Mouse (Mus musculus) Patski (cell line): Measurements from ENCODE around the gene Gnl2. TPM values are rescaled to one million over a fixed set of nuclear protein-coding genes. Genes with fewer than 3 reads are reported as not detected.

Source experiments
- ATAC-seq: fragments of 100-300 bp; one replicate; pipeline ENCODE4 v1.8.0; 2021
- CTCF ChIA-PET: fragments of 350-600 bp; sonication (Branson Sonifier 250); formaldehyde crosslinking; loops from one replicate; lab custom pipeline; 2022; ENCODE audit warnings: inconsistent platforms; lab: Charles Lee
- POLR2A ChIA-PET: fragments of 350-600 bp; sonication (Branson Sonifier 250); formaldehyde crosslinking; loops from one replicate; lab custom pipeline; 2022; ENCODE audit warnings: antibody characterized with exemption, inconsistent platforms; lab: Charles Lee
- DNase-seq: peaks from one replicate; pipeline ENCODE4 v3.0.0-alpha.2; 2011; ENCODE audit warnings: low read depth, low spot score
- H3K27me3 ChIP-seq: fragments of 371-371 bp; one replicate; pipeline ENCODE4 v1.5.1; 2021
- CTCF ChIP-seq: fragments of 100-300 bp; IDR thresholded peaks from one replicate; pipeline ENCODE4 v1.5.1; 2021
- in situ Hi-C: fragments of 300-500 bp; cut with MboI; formaldehyde crosslinking; loops from 3 replicates; pipeline ENCODE4 v1.11.1; 2018; ENCODE audit warnings: low pct_unique_long_range_greater_than_20kb, mixed read lengths
- polyA plus RNA-seq: library from polyadenylated mRNA; unstranded; gene quantifications from one replicate; pipeline ENCODE4 v1.2.3, GENCODE M21; 2021

Gnl2 gene
- polyA plus RNA-seq, 1 experiment from 2014 or later = 41.6 TPM

- no peak for ATAC-seq
- no peak for DNase-seq
Observed at GRCm38 (mm10) chr4:125056476-125056875, 40.1 kb downstream of the Gnl2 start.

GRCm38 (mm10) chr4:125057273-125057672 is 40.9 kb downstream of the Gnl2 start:
- no peak for ATAC-seq
- ChIA-PET POLR2A (interaction anchor here (0.7 to 1.8 kb wide), 3 partner anchors 9 to 114 kb away, joined by 3 to 5 read pairs (median 4); partner anchors contain the start of gene Snip1), CTCF (interaction anchor here (2.1 to 3.4 kb wide), 2 partner anchors 110 to 113 kb away, joined by 6 to 20 read pairs; no protein-coding TSS in a partner anchor)
- no peak for DNase-seq
- no peaks in the 10 kb centered on the region for H3K27me3 ChIP-seq
- in situ Hi-C loops = loop anchor here (5.0 kb wide), 1 partner anchor 115 kb away; no protein-coding TSS in a partner anchor
- TF ChIP-seq CTCF = no peak

More at GRCm38 (mm10) chr4:125056476-125056875, 40.1 kb downstream of the Gnl2 start:
- H3K27me3 ChIP-seq = no peaks in the 10 kb centered on the region
- ChIA-PET POLR2A (interaction anchor here (1.1 to 1.8 kb wide), 2 partner anchors 10 to 114 kb away, joined by 3 to 5 read pairs; partner anchors contain the start of gene Snip1), CTCF (interaction anchor here (2.1 to 3.4 kb wide), 2 partner anchors 109 to 112 kb away, joined by 6 to 20 read pairs; no protein-coding TSS in a partner anchor)
- in situ Hi-C loops = loop anchor here (5.0 kb wide), 1 partner anchor 114 kb away; no protein-coding TSS in a partner anchor
- TF ChIP-seq CTCF = no peak

GRCm38 (mm10) chr4:125058033-125058432 is 41.6 kb downstream of the Gnl2 start:
- CTCF ChIA-PET = interaction anchor here (3.4 kb wide), 1 partner anchor 114 kb away, joined by 20 read pairs; no protein-coding TSS in a partner anchor
- in situ Hi-C loops = loop anchor here (5.0 kb wide), 1 partner anchor 116 kb away; no protein-coding TSS in a partner anchor

GRCm38 (mm10) chr4:125059025-125059424 is 42.6 kb downstream of the Gnl2 start:
- ATAC-seq = peak; percentile 76
- peak; percentile 80 for TF ChIP-seq CTCF
- ChIA-PET POLR2A (no interaction called here), CTCF (interaction anchor here (0.7 to 3.4 kb wide), 2 partner anchors 115 to 116 kb away, joined by 3 to 20 read pairs; no protein-coding TSS in a partner anchor)
- DNase-seq = no peak
- in situ Hi-C loops = loop anchor here (5.0 kb wide), 1 partner anchor 117 kb away; no protein-coding TSS in a partner anchor
- H3K27me3 ChIP-seq = no peaks in the 10 kb centered on the region

More at GRCm38 (mm10) chr4:125058033-125058432, 41.6 kb downstream of the Gnl2 start:
- TF ChIP-seq CTCF = no peak
- POLR2A ChIA-PET = interaction anchor here (0.6 to 1.8 kb wide), 3 partner anchors 8 to 18 kb away, joined by 4 to 5 read pairs (median 4); partner anchors contain the start of gene Snip1
- DNase-seq = no peak
- no peak for ATAC-seq
- no peaks in the 10 kb centered on the region for H3K27me3 ChIP-seq

GRCm38 (mm10) chr4:125063829-125064228 is 47.4 kb downstream of the Gnl2 start:
- ATAC-seq (no peak), DNase-seq (no peak)
- CTCF ChIA-PET = interaction anchor here (2.5 kb wide), 1 partner anchor 21 kb away, joined by 8 read pairs; the partner anchor contains the start of gene Meaf6
- no peak for TF ChIP-seq CTCF
- in situ Hi-C loops = loop anchor here (10.0 kb wide), 1 partner anchor 209 kb away; the partner anchor contains the start of genes 1110065P20Rik and Yrdc
- no peaks in the 10 kb centered on the region for H3K27me3 ChIP-seq
- POLR2A ChIA-PET = no interaction called here

GRCm38 (mm10) chr4:125065517-125066307 is 49.3 kb downstream of the Gnl2 start, which contains the start of gene Dnali1:
Dnali1 (minus strand) TSS chr4:125065703.
- no peak for TF ChIP-seq CTCF
- ChIA-PET POLR2A (interaction anchor here (0.6 to 1.4 kb wide), 3 partner anchors 9 to 134 kb away, joined by 3 to 5 read pairs (median 4); no protein-coding TSS in a partner anchor), CTCF (interaction anchor here (2.5 kb wide), 1 partner anchor 19 kb away, joined by 8 read pairs; the partner anchor contains the start of gene Meaf6)
- ATAC-seq = no peak
- in situ Hi-C loops = loop anchor here (10.0 kb wide), 1 partner anchor 211 kb away; the partner anchor contains the start of genes 1110065P20Rik and Yrdc
- DNase-seq = no peak
- H3K27me3 ChIP-seq = no peaks in the 10 kb centered on the region

GRCm38 (mm10) chr4:125066490-125067370 is 50.3 kb downstream of the Gnl2 start, which contains the start of gene Snip1:
Snip1 (plus strand) TSS chr4:125066672.
- ChIA-PET POLR2A (interaction anchor here (1.4 kb wide), 1 partner anchor 10 kb away, joined by 5 read pairs; no protein-coding TSS in a partner anchor), CTCF (no interaction called here)
- in situ Hi-C loops = loop anchor here (10.0 kb wide), 1 partner anchor 212 kb away; the partner anchor contains the start of genes 1110065P20Rik and Yrdc
- ATAC-seq (peak; percentile 91), DNase-seq (peak; percentile 46)
- TF ChIP-seq CTCF = no peak
- no peaks in the 10 kb centered on the region for H3K27me3 ChIP-seq

- ChIA-PET CTCF (no interaction called here), POLR2A (no interaction called here)
- no peak for ATAC-seq
- no peak for DNase-seq
- no peaks in the 10 kb centered on the region for H3K27me3 ChIP-seq
- TF ChIP-seq CTCF = no peak
- in situ Hi-C loops = no loop called here
Observed at GRCm38 (mm10) chr4:125077700-125078099, 61.3 kb downstream of the Gnl2 start.

- in situ Hi-C loops = no loop called here
- CTCF ChIA-PET = no interaction called here
- H3K27me3 ChIP-seq = no peaks in the 10 kb centered on the region
- ATAC-seq (no peak), DNase-seq (no peak)
- TF ChIP-seq CTCF = no peak
- POLR2A ChIA-PET = no interaction called here
Observed at GRCm38 (mm10) chr4:125078698-125079097, 62.3 kb downstream of the Gnl2 start.
